Mouse (Mus musculus) neural tube, embryonic 11.5 days (tissue): ENCODE results near the gene Prrc2a. TPM values are rescaled to one million over a fixed set of nuclear protein-coding genes. Genes with fewer than 3 reads are reported as not detected.

Experiments
- ATAC-seq: fragments of 200-750 bp; cut with Nextera tagmentation; 2 replicates; pipeline ENCODE4 v1.8.0; 2017; ENCODE audit warnings: moderate number of reproducible peaks, mild to moderate bottlenecking, moderate TSS enrichment, moderate library complexity; ENCODE audit not compliant: insufficient read depth, low FRiP score, low TSS enrichment
- DNase-seq: peaks from one replicate; pipeline ENCODE4 v3.0.0-alpha.2; 2015; ENCODE audit warnings: low spot score
- H3K27ac ChIP-seq: fragments of 300-500 bp; sonication (generic); 2 replicates; pipeline ENCODE4 v1.5.1; 2014; ENCODE audit warnings: low read depth, mild to moderate bottlenecking, low read length
- H3K27me3 ChIP-seq: fragments of 300-500 bp; sonication (generic); 2 replicates; pipeline ENCODE4 v1.6.1; 2014; ENCODE audit warnings: mild to moderate bottlenecking, low read length, mixed read lengths; ENCODE audit not compliant: control insufficient read depth, insufficient read depth
- H3K36me3 ChIP-seq: fragments of 300-500 bp; sonication (generic); 2 replicates; pipeline ENCODE4 v1.6.1; 2014; ENCODE audit warnings: mild to moderate bottlenecking, low read length, moderate library complexity, mixed read lengths; ENCODE audit not compliant: control insufficient read depth, insufficient read depth
- H3K4me1 ChIP-seq: fragments of 300-500 bp; sonication (generic); 2 replicates; pipeline ENCODE4 v1.6.1; 2014; ENCODE audit warnings: low read length, mixed read lengths; ENCODE audit not compliant: control insufficient read depth, insufficient read depth
- H3K4me2 ChIP-seq: fragments of 300-500 bp; sonication (generic); 2 replicates; pipeline ENCODE4 v1.6.1; 2014; ENCODE audit warnings: low read depth, mild to moderate bottlenecking, moderate library complexity
- H3K4me3 ChIP-seq: fragments of 300-500 bp; sonication (generic); 2 replicates; pipeline ENCODE4 v1.5.1; 2014; ENCODE audit warnings: low read depth, low read length
- H3K9ac ChIP-seq: fragments of 300-500 bp; sonication (generic); 2 replicates; pipeline ENCODE4 v1.6.1; 2014; ENCODE audit warnings: mild to moderate bottlenecking, low read length
- H3K9me3 ChIP-seq: fragments of 300-500 bp; sonication (generic); 2 replicates; pipeline ENCODE4 v1.6.1; 2016; ENCODE audit warnings: low read length; ENCODE audit not compliant: control insufficient read depth
- WGBS: fragments of 180-500 bp; shearing (Covaris S2); extraction: QIAGEN DNeasy Blood & Tissue Kit; methylation state at CpG from one replicate; pipeline ENCODE4 v1.1.7; 2014; 5-methylcytosine and 5-hydroxymethylcytosine counted together
- polyA plus RNA-seq: library from polyadenylated mRNA; unstranded; fragments of >200 nt; fragmentation: Nextera tagmentation; extraction: Ambion mirVana; gene quantifications from 2 replicates; pipeline ENCODE4 v1.2.1, GENCODE M21; 2014

The Prrc2a gene
- polyA plus RNA-seq = 185 and 194 TPM in 2 replicates

- Histone ChIP-seq H3K9me3 (no peaks in the 10 kb centered on the region), H3K4me1 (peaks cover 16% of the 10 kb centered on the region), H3K27me3 (no peaks in the 10 kb centered on the region), H3K36me3 (peaks cover 19% of the 10 kb centered on the region), H3K9ac (peak within 1 kb of the TSS; percentile 99), H3K4me2 (peak within 1 kb of the TSS; percentile 79), H3K4me3 (peak within 1 kb of the TSS; percentile 86), H3K27ac (peak within 1 kb of the TSS; percentile 93)
- WGBS = under 1% methylated on average over 67 of the region's 89 CpGs
- ATAC-seq (peak; percentile 94), DNase-seq (peak; percentile 98)
Measured at GRCm38 (mm10) chr17:35164568-35165450, at the start of gene Prrc2a. Gene Prrc2a (minus strand): TSS chr17:35164897.

- ATAC-seq (no peak), DNase-seq (no peak)
- no peaks in the 10 kb centered on the region for H3K27me3 ChIP-seq
- no peak overlapping the region for H3K4me2 ChIP-seq
- 91% methylated on average over 5 of the region's 5 CpGs for WGBS
- no peaks in the 10 kb centered on the region for H3K4me1 ChIP-seq
- H3K9me3 ChIP-seq = no peaks in the 10 kb centered on the region
- H3K27ac ChIP-seq = no peak overlapping the region
- H3K4me3 ChIP-seq = no peak overlapping the region
- H3K9ac ChIP-seq = no peak overlapping the region
- H3K36me3 ChIP-seq = no peaks in the 10 kb centered on the region
Measured at GRCm38 (mm10) chr17:35213071-35213470, 48.4 kb upstream of the Prrc2a start.

DNA sequence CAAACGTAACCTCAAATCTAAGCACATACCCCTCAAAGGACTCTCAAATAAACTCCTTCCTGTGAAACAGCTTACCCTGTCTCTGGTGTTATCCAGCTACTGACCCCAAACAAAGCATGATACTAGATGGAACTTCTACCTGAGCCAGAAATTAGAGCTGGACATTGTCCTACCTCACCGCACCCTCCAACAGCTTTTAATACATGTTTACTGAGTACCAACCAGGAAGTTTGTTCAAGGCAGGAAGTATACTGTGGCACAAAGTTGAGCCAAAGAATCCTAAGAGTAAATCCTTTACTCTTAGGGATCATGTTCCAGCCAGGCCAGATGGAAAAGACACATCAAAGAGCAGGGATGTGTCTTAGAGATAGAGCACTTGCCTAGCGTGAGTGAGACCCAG lies 45.9 kb upstream of the Prrc2a start:
- no peaks in the 10 kb centered on the region for H3K36me3 ChIP-seq
- no peaks in the 10 kb centered on the region for H3K27me3 ChIP-seq
- no peak overlapping the region for H3K4me2 ChIP-seq
- H3K9ac ChIP-seq = no peak overlapping the region
- WGBS = 83% methylated on average over 3 of the region's 3 CpGs
- no peaks in the 10 kb centered on the region for H3K4me1 ChIP-seq
- no peak overlapping the region for H3K27ac ChIP-seq
- ATAC-seq (no peak), DNase-seq (no peak)
- no peak overlapping the region for H3K4me3 ChIP-seq
- no peaks in the 10 kb centered on the region for H3K9me3 ChIP-seq

- H3K4me1 ChIP-seq = no peaks in the 10 kb centered on the region
- H3K27ac ChIP-seq = no peak overlapping the region
- ATAC-seq (no peak), DNase-seq (no peak)
- no peak overlapping the region for H3K4me2 ChIP-seq
- no peak overlapping the region for H3K4me3 ChIP-seq
- no peak overlapping the region for H3K9ac ChIP-seq
- WGBS = 76% methylated on average over 12 of the region's 12 CpGs
- no peaks in the 10 kb centered on the region for H3K36me3 ChIP-seq
- H3K27me3 ChIP-seq = peaks cover 4% of the 10 kb centered on the region; the same call in 1 of the 2 replicates
- H3K9me3 ChIP-seq = no peaks in the 10 kb centered on the region
Measured at GRCm38 (mm10) chr17:35209785-35210535, 45.3 kb upstream of the Prrc2a start.

DNA sequence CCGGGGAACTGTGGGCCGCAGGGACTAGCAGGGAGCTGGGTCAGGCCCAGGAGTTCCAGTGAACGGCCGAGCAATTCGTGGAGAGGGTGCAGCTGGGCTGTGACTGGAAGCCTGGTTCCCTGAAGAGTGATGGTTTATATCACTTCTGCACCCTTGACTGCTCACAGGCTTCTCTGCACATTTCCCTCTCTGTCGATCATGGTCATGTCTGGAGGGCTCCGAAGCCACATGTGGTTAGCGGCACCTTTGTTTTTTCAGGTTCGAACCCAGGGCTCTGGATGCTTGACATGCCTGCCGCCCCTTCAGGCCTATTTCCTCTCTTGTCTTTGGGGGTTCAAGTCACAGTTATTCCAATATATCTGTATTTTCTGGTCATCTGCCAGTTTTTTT lies 40.7 kb upstream of the Prrc2a start:
- Histone ChIP-seq H3K9ac (0 out of 2 replicates have a peak overlapping the region, but pooled peaks have one; percentile 26), H3K9me3 (no peaks in the 10 kb centered on the region), H3K4me3 (no peak overlapping the region), H3K4me2 (no peak overlapping the region), H3K4me1 (no peaks in the 10 kb centered on the region), H3K27me3 (peaks cover 4% of the 10 kb centered on the region; the same call in 1 of the 2 replicates), H3K27ac (no peak overlapping the region), H3K36me3 (no peaks in the 10 kb centered on the region)
- no peak for DNase-seq
- 55% methylated on average over 10 of the region's 10 CpGs for WGBS
- ATAC-seq = no peak

DNA sequence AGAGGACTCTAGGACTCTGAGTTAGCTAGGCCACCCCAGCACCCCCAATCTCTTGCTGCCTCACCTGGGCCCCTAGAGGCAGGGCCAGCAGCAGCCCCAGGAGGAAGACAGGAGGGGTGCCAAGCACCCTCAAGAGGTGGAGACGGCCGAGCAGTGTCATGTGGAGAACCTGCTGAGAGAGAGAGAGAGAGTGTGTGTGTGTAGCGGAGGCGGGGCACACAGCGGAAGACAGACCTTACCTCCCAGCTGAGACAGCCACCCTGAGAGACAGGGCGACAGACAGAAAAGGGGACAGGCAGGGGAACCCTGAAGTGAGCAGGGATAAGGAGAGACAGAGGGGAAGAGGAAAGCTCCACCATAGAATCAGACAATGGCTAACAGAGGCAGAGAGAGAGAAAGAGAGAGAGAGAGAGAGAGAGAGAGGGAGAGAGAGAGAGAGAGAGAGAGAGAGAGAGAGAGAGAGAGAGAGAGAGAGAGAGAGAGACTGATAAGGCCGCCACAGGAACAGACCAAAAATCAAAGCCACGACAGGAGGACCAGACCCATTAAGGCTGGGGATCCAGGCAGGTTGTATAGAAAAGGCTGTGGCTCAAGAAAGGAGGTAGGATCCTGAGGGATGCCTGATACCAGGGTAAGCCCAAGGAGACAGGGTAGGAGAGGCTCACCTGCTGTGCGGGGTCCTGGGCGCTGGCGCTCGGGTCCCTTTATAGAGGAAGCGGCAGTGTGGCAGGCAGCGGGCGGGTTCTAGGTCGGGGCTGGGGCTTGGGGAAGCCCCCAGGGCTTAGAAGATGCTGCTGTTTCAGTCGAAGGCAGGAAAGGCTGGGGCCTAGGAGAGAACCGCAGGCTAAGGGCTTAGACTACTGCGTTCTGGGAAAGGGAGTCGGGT lies 40.0 kb upstream of the Prrc2a start, which contains the start of gene Lta:
TSS of gene Lta (minus strand) at position 858 of the 886 bp plus-strand sequence.
- H3K27me3 ChIP-seq = peaks cover 4% of the 10 kb centered on the region; the same call in 1 of the 2 replicates

GRCm38 (mm10) chr17:35202442-35202841 lies 37.7 kb upstream of the Prrc2a start:
- H3K27me3 ChIP-seq = peaks cover 7% of the 10 kb centered on the region; the same call in 1 of the 2 replicates

More for the DNA sequence above, 40.0 kb upstream of the Prrc2a start, which contains the start of gene Lta:
- no peak for DNase-seq
- H3K27ac ChIP-seq = no peak within 1 kb of the TSS
- no peaks in the 10 kb centered on the region for H3K4me1 ChIP-seq
- H3K9me3 ChIP-seq = no peaks in the 10 kb centered on the region
- ATAC-seq = no peak
- no peak within 1 kb of the TSS for H3K4me2 ChIP-seq
- H3K36me3 ChIP-seq = no peaks in the 10 kb centered on the region
- H3K9ac ChIP-seq = 0 out of 2 replicates have a peak within 1 kb of the TSS, but pooled peaks have one; percentile 26
- 24% methylated on average over 20 of the region's 20 CpGs for WGBS
- H3K4me3 ChIP-seq = no peak within 1 kb of the TSS

DNA sequence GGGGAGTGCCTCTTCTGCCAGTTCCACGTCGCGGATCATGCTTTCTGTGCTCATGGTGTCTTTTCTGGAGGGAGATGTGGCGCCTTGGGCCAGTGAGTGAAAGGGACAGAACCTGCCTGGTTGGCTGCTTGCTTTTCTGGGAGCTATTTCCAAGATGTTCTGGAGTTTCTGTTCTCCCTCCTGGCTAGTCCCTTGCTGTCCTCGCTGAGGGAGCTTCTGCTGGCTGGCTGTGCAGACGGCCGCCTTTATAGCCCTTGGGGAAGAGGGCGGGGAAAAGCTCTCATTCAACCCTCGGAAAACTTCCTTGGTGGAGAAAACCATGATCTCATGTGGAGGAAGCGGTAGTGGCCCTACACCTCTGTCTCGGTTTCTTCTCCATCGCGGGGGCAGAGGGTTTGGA lies 37.1 kb upstream of the Prrc2a start, which contains the start of gene Tnf:
TSS of gene Tnf (minus strand) at position 221 of the 400 bp plus-strand sequence.
- ATAC-seq (no peak), DNase-seq (no peak)
- no peak within 1 kb of the TSS for H3K27ac ChIP-seq
- no peaks in the 10 kb centered on the region for H3K9me3 ChIP-seq
- no peaks in the 10 kb centered on the region for H3K36me3 ChIP-seq
- 34% methylated on average over 13 of the region's 13 CpGs for WGBS
- H3K9ac ChIP-seq = no peak within 1 kb of the TSS
- H3K4me1 ChIP-seq = no peaks in the 10 kb centered on the region
- peaks cover 7% of the 10 kb centered on the region; the same call in 1 of the 2 replicates for H3K27me3 ChIP-seq
- H3K4me2 ChIP-seq = no peak within 1 kb of the TSS
- H3K4me3 ChIP-seq = no peak within 1 kb of the TSS

More at GRCm38 (mm10) chr17:35202442-35202841, 37.7 kb upstream of the Prrc2a start:
- no peaks in the 10 kb centered on the region for H3K36me3 ChIP-seq
- DNase-seq (no peak), ATAC-seq (no peak)
- no peaks in the 10 kb centered on the region for H3K9me3 ChIP-seq
- no peak overlapping the region for H3K27ac ChIP-seq
- no peak overlapping the region for H3K4me2 ChIP-seq
- H3K4me3 ChIP-seq = no peak overlapping the region
- 80% methylated on average over 4 of the region's 4 CpGs for WGBS
- no peaks in the 10 kb centered on the region for H3K4me1 ChIP-seq
- H3K9ac ChIP-seq = no peak overlapping the region
